Mouse (Mus musculus): ENCODE results near the gene Nmu. TPM values are rescaled to one million over a fixed set of nuclear protein-coding genes. Genes with fewer than 3 reads are reported as not detected.

The Nmu gene
- polyA plus RNA-seq, 1 experiment from 2014 or later = not detected

- Histone ChIP-seq H3K4me3 (ENCODE audit: low read length) (no peak overlapping the region), H3K36me3 (ENCODE audit: insufficient read depth, low read length) (no peaks in the 10 kb centered on the region), H3K4me2 (replicated peaks; ENCODE audit: low read depth, low read length) (no peak overlapping the region), H3K27ac (ENCODE audit: low read length) (no peak overlapping the region), H3K27me3 (ENCODE audit: insufficient read depth, low read length) (no peaks in the 10 kb centered on the region), H3K9me3 (ENCODE audit: low read length) (no peaks in the 10 kb centered on the region), H3K4me1 (ENCODE audit: insufficient read depth, low read length) (no peaks in the 10 kb centered on the region), H3K9ac (replicated peaks; ENCODE audit: low read length) (no peak overlapping the region)
- 90% methylated on average over 4 of the region's 4 CpGs for WGBS
- no peak for ATAC-seq (ENCODE audit: low FRiP score, low TSS enrichment)
These were observed 38.5 kb downstream of the Nmu start for GRCm38 (mm10) chr5:76325113-76325512.

DNA sequence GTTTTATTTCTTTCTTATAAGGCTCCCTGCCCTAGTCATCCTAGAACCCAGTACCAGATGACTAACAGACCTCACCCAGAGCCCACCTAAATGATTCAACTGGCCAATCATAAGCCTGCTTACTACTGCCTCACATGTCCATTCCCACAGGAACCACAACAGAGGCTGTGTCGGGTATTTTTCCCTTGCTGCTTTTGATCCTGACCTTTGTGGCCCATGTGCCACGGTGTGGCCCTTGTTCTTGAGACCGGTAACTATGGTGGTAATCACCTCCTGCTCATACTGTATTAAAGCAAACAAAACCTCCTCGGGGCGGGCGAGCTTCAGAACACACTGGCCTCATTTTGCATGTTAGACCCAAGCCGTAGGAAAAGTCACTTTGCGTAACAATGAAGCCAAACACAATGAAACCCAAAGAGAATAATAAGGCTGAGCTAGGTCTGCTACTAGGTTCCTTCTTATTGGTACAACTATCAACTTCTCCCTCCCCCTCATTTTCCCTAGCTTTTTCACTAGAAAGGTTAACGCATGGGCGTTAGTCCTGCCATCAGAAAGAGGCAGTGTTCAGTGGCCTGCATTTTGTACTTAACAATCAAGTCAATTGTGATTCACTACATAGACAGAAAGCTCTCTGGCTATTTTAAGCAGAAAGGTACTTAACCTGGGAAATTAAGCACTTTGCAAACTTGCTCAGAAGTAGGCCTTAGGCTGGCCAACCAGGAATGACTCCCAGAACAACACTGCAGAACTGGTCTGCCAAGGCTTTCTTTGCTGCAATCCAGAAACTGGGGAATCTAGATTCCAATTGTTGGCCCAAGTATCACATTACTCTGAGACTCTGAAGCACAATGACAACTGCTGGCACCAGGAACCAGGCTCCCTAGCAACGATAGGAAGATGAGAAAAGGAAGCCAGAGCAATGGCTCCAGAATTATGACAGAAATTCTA, 42.1 kb downstream of the Nmu start:
- H3K27me3 ChIP-seq (ENCODE audit: insufficient read depth, low read length) = no peaks in the 10 kb centered on the region
- H3K36me3 ChIP-seq (ENCODE audit: insufficient read depth, low read length) = no peaks in the 10 kb centered on the region
- H3K4me1 ChIP-seq (ENCODE audit: insufficient read depth, low read length) = no peaks in the 10 kb centered on the region
- no peak overlapping the region for H3K4me3 ChIP-seq (ENCODE audit: low read length)
- no peak for ATAC-seq (ENCODE audit: low FRiP score, low TSS enrichment)
- H3K9me3 ChIP-seq (ENCODE audit: low read length) = no peaks in the 10 kb centered on the region
- no peak overlapping the region for H3K9ac ChIP-seq (replicated peaks; ENCODE audit: low read length)
- H3K4me2 ChIP-seq (replicated peaks; ENCODE audit: low read depth, low read length) = no peak overlapping the region
- H3K27ac ChIP-seq (ENCODE audit: low read length) = no peak overlapping the region
- 41% methylated on average over 11 of the region's 11 CpGs for WGBS

DNA sequence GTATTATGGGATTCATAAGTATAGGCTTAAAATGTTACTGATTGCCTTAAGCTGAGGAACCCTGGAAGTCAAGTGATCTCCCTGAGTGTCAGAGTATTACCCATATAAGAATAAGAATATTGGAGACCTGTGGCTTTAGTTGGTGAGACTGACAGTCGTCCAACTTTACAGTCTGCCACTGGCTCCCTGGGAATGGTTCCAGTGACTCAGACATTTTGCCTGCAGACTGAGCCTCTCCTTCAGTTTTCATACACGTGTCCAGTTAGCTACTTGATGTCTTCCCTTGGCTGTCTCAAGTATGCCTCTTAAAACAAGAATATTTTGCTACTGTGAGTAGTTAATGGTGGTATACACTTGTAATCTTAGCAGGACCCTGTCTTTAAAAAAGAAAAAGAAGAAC, 55.4 kb downstream of the Nmu start:
- Histone ChIP-seq H3K4me3 (ENCODE audit: low read length) (no peak overlapping the region), H3K9me3 (ENCODE audit: low read length) (no peaks in the 10 kb centered on the region; the same call in 1 of the 2 replicates), H3K4me1 (ENCODE audit: insufficient read depth, low read length) (peaks cover 6% of the 10 kb centered on the region), H3K4me2 (replicated peaks; ENCODE audit: low read depth, low read length) (no peak overlapping the region), H3K27ac (ENCODE audit: low read length) (no peak overlapping the region), H3K36me3 (ENCODE audit: insufficient read depth, low read length) (no peaks in the 10 kb centered on the region), H3K27me3 (ENCODE audit: insufficient read depth, low read length) (no peaks in the 10 kb centered on the region), H3K9ac (replicated peaks; ENCODE audit: low read length) (no peak overlapping the region)
- ATAC-seq (ENCODE audit: low FRiP score, low TSS enrichment) = no peak
- 68% methylated on average over 2 of the region's 2 CpGs for WGBS

DNA sequence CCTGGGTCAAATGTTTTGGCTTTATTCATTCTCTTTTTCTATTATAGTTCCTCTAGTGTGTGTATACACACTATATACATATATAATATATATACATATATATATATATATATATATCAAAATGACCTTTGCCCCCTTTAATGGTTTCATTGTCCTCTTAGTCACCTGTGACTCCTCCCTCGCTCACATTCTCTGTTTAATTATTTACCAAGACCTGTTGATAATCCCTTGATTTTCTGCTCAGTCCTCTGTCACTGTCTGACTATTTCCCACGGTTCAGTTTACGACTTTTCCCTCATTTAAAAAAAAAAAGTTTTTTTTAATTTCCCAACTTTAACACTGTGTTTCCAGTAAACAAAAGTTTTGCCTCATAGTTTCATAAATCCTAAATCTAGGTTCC, 57.3 kb downstream of the Nmu start:
- Histone ChIP-seq H3K27me3 (ENCODE audit: insufficient read depth, low read length) (no peaks in the 10 kb centered on the region), H3K36me3 (ENCODE audit: insufficient read depth, low read length) (no peaks in the 10 kb centered on the region), H3K9me3 (ENCODE audit: low read length) (no peaks in the 10 kb centered on the region; the same call in 1 of the 2 replicates), H3K4me2 (replicated peaks; ENCODE audit: low read depth, low read length) (peak overlapping the region; percentile 95; the same call in 1 of the 2 replicates), H3K4me1 (ENCODE audit: insufficient read depth, low read length) (peaks cover 18% of the 10 kb centered on the region), H3K27ac (ENCODE audit: low read length) (no peak overlapping the region), H3K4me3 (ENCODE audit: low read length) (no peak overlapping the region), H3K9ac (replicated peaks; ENCODE audit: low read length) (no peak overlapping the region)
- ATAC-seq (ENCODE audit: low FRiP score, low TSS enrichment) = no peak
- 29% methylated on average over 3 of the region's 3 CpGs for WGBS

DNA sequence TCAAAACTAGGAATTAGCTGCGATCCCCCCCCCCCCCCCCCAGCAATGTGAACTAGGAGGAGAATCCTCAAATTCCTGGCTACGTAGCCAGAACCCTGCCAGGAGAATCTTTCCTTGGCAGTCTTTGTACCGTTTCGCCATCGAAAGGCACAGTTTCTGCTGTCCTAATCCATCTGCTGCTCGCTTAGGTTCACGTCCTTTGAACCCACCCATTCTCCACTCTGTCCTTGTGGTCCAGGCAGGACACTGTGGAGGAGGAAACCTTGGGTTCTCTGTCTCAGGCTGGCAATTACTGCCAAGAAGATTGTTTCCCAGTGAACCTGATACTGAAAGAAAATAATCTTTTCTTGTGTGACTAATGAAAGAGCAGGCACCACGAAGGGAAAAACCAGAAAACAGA, 58.0 kb downstream of the Nmu start:
- Histone ChIP-seq H3K9ac (replicated peaks; ENCODE audit: low read length) (peak overlapping the region; percentile 38; the same call in 1 of the 2 replicates), H3K36me3 (ENCODE audit: insufficient read depth, low read length) (0 out of 2 replicates have a peak, but pooled peaks cover 2% of the 10 kb centered on the region), H3K4me1 (ENCODE audit: insufficient read depth, low read length) (peaks cover 18% of the 10 kb centered on the region), H3K4me3 (ENCODE audit: low read length) (peak overlapping the region; percentile 91), H3K27ac (ENCODE audit: low read length) (0 out of 2 replicates have a peak overlapping the region, but pooled peaks have one; percentile 50), H3K4me2 (replicated peaks; ENCODE audit: low read depth, low read length) (peak overlapping the region; percentile 95), H3K27me3 (ENCODE audit: insufficient read depth, low read length) (no peaks in the 10 kb centered on the region), H3K9me3 (ENCODE audit: low read length) (no peaks in the 10 kb centered on the region; the same call in 1 of the 2 replicates)
- 2% methylated on average over 7 of the region's 8 CpGs for WGBS
- ATAC-seq (ENCODE audit: low FRiP score, low TSS enrichment) = peak; percentile 32; the same call in 1 of the 2 replicates

- peak; percentile 87 for ATAC-seq (ENCODE audit: low FRiP score, low TSS enrichment)
- Histone ChIP-seq H3K4me3 (ENCODE audit: low read length) (peak within 1 kb of the TSS; percentile 91), H3K9ac (replicated peaks; ENCODE audit: low read length) (peak within 1 kb of the TSS; percentile 94), H3K27ac (ENCODE audit: low read length) (peak within 1 kb of the TSS; percentile 96), H3K9me3 (ENCODE audit: low read length) (no peaks in the 10 kb centered on the region; the same call in 1 of the 2 replicates), H3K4me1 (ENCODE audit: insufficient read depth, low read length) (peaks cover 18% of the 10 kb centered on the region), H3K36me3 (ENCODE audit: insufficient read depth, low read length) (0 out of 2 replicates have a peak, but pooled peaks cover 2% of the 10 kb centered on the region), H3K4me2 (replicated peaks; ENCODE audit: low read depth, low read length) (peak within 1 kb of the TSS; percentile 95), H3K27me3 (ENCODE audit: insufficient read depth, low read length) (no peaks in the 10 kb centered on the region)
- 0% methylated on average over 68 of the region's 104 CpGs for WGBS
These were observed 58.9 kb downstream of the Nmu start, which contains the start of gene Clock for GRCm38 (mm10) chr5:76304452-76305341. Gene Clock (minus strand): TSS chr5:76304792.

DNA sequence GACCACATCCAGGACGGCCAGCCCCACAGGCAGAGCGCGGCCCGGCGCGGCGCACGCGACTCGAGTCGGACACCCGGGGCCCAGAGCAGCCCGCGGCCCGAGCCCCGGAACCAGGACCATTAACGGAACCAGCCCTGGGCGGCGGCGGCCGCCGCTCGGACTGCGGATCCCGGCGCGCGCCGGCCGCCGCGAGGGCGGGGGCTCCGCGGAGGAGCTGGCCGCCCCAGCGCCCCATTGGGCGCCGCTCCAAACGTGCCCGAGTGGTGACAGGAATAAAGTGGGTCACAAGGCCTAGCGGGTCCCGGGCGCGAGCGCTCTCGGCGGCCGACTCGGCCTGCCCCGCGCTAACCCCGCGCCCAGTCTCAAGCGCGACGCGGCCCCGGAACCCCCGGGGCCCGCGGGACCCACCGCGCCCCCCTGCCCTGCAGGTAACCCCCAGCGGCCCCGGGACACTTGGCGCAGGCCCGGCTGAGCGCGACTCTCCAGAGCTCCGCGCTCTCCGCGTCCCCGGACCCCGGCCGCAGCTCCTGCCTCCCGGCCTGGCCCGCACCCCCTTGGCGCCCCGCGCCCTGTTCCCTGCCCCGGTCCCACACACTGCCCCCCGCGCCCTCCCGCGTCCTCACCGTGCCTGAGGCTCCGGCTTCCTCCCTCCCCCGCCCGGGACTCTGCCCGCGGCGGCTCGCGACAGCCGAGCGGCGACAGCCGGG, 59.7 kb downstream of the Nmu start:
- Histone ChIP-seq H3K9me3 (ENCODE audit: low read length) (no peaks in the 10 kb centered on the region; the same call in 1 of the 2 replicates), H3K4me1 (ENCODE audit: insufficient read depth, low read length) (peaks cover 18% of the 10 kb centered on the region), H3K36me3 (ENCODE audit: insufficient read depth, low read length) (0 out of 2 replicates have a peak, but pooled peaks cover 2% of the 10 kb centered on the region), H3K27ac (ENCODE audit: low read length) (peak overlapping the region; percentile 96), H3K4me3 (ENCODE audit: low read length) (peak overlapping the region; percentile 91), H3K9ac (replicated peaks; ENCODE audit: low read length) (peak overlapping the region; percentile 94), H3K27me3 (ENCODE audit: insufficient read depth, low read length) (no peaks in the 10 kb centered on the region), H3K4me2 (replicated peaks; ENCODE audit: low read depth, low read length) (peak overlapping the region; percentile 95)
- ATAC-seq (ENCODE audit: low FRiP score, low TSS enrichment) = peak; percentile 78
- 0% methylated on average over 60 of the region's 100 CpGs for WGBS

GRCm38 (mm10) chr5:76303379-76303744, 60.2 kb downstream of the Nmu start:
- H3K27ac ChIP-seq (ENCODE audit: low read length) = peak overlapping the region; percentile 96
- peak overlapping the region; percentile 94 for H3K9ac ChIP-seq (replicated peaks; ENCODE audit: low read length)
- H3K4me2 ChIP-seq (replicated peaks; ENCODE audit: low read depth, low read length) = peak overlapping the region; percentile 95
- peaks cover 18% of the 10 kb centered on the region for H3K4me1 ChIP-seq (ENCODE audit: insufficient read depth, low read length)
- ATAC-seq (ENCODE audit: low FRiP score, low TSS enrichment) = no peak
- 4% methylated on average over 11 of the region's 11 CpGs for WGBS
- H3K36me3 ChIP-seq (ENCODE audit: insufficient read depth, low read length) = 0 out of 2 replicates have a peak, but pooled peaks cover 2% of the 10 kb centered on the region
- H3K9me3 ChIP-seq (ENCODE audit: low read length) = no peaks in the 10 kb centered on the region; the same call in 1 of the 2 replicates
- H3K27me3 ChIP-seq (ENCODE audit: insufficient read depth, low read length) = no peaks in the 10 kb centered on the region
- peak overlapping the region; percentile 91 for H3K4me3 ChIP-seq (ENCODE audit: low read length)

- Histone ChIP-seq H3K4me3 (ENCODE audit: low read length) (no peak overlapping the region), H3K9ac (replicated peaks; ENCODE audit: low read length) (no peak overlapping the region), H3K36me3 (ENCODE audit: insufficient read depth, low read length) (0 out of 2 replicates have a peak, but pooled peaks cover 2% of the 10 kb centered on the region), H3K9me3 (ENCODE audit: low read length) (no peaks in the 10 kb centered on the region; the same call in 1 of the 2 replicates), H3K27ac (ENCODE audit: low read length) (no peak overlapping the region), H3K4me2 (replicated peaks; ENCODE audit: low read depth, low read length) (no peak overlapping the region), H3K4me1 (ENCODE audit: insufficient read depth, low read length) (peaks cover 18% of the 10 kb centered on the region), H3K27me3 (ENCODE audit: insufficient read depth, low read length) (no peaks in the 10 kb centered on the region)
- ATAC-seq (ENCODE audit: low FRiP score, low TSS enrichment) = no peak
- 82% methylated on average over 2 of the region's 2 CpGs for WGBS
These were observed 61.6 kb downstream of the Nmu start for GRCm38 (mm10) chr5:76302009-76302408.
